Mouse (Mus musculus) hindbrain, embryonic 14.5 days (tissue): ENCODE measurements at regions not wholly inside any gene's neighbourhood (a gene's known extent, or its start where the extent isn't known, plus 50 kb on each side); places are given as distances from the start of the nearest gene placed in this dataset.
A peak's percentile ranks its signal among the peaks of the same experiment; 100 is the strongest.

Experiments used
- ATAC-seq: fragments of 200-750 bp; cut with Nextera tagmentation; 2 replicates; pipeline ENCODE4 v1.8.0; 2017; ENCODE audit warnings: moderate number of reproducible peaks, mild to moderate bottlenecking, moderate TSS enrichment, moderate library complexity; ENCODE audit not compliant: low FRiP score
- DNase-seq: peaks from one replicate; pipeline ENCODE4 v3.0.0-alpha.2; 2015; ENCODE audit warnings: low spot score
- H3K27ac ChIP-seq: fragments of 300-500 bp; sonication (generic); 2 replicates; pipeline ENCODE4 v1.5.1; 2014; ENCODE audit warnings: mild to moderate bottlenecking, moderate library complexity
- H3K27me3 ChIP-seq: fragments of 300-500 bp; sonication (generic); 2 replicates; pipeline ENCODE4 v1.6.1; 2014; ENCODE audit warnings: mild to moderate bottlenecking, low read length, mixed read lengths; ENCODE audit not compliant: control insufficient read depth, insufficient read depth
- H3K36me3 ChIP-seq: fragments of 300-500 bp; sonication (generic); replicated peaks from 2 replicates; pipeline ENCODE4 v1.6.1; 2014; ENCODE audit not compliant: control insufficient read depth, insufficient read depth
- H3K4me1 ChIP-seq: fragments of 300-500 bp; sonication (generic); replicated peaks from 2 replicates; pipeline ENCODE4 v1.6.1; 2014; ENCODE audit warnings: antibody characterized with exemption, low read length, mixed read lengths; ENCODE audit not compliant: control insufficient read depth, insufficient read depth
- H3K4me2 ChIP-seq: fragments of 300-500 bp; sonication (generic); replicated peaks from 2 replicates; pipeline ENCODE4 v1.6.1; 2014; ENCODE audit warnings: mild to moderate bottlenecking, moderate library complexity
- H3K4me3 ChIP-seq: fragments of 300-500 bp; sonication (generic); replicated peaks from 2 replicates; pipeline ENCODE4 v1.5.1; 2014; ENCODE audit warnings: mild to moderate bottlenecking, low read length
- H3K9ac ChIP-seq: fragments of 300-500 bp; sonication (generic); 2 replicates; pipeline ENCODE4 v1.6.1; 2014
- H3K9me3 ChIP-seq: fragments of 300-500 bp; sonication (generic); 2 replicates; pipeline ENCODE4 v1.6.1; 2016; ENCODE audit warnings: low read length; ENCODE audit not compliant: control insufficient read depth
- WGBS: fragments of 180-500 bp; shearing (Covaris S2); extraction: QIAGEN DNeasy Blood & Tissue Kit; methylation state at CpG from one replicate; pipeline ENCODE4 v1.1.7; 2014; 5-methylcytosine and 5-hydroxymethylcytosine counted together

DNA sequence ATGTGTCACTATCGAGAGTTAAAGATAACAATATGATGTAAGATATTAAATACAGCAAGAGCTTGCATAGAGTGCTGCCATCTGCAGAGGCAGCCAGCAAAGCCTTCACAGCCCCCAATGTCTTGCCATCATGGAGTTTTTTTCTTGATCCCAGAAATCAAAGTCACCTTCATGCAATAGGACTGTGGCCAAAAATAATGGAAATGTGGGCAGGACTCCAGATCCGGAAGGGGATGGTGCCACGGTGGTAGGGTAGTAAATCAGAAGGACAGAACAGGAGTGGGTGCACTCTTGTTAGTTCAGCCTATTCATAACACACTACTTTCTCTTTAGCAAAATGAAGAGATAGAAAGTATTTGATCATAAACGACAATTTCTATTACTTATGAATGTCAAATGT lies 145.3 kb downstream of the Cavin4 start:
- DNase-seq (no peak), ATAC-seq (no peak)
- no peaks in the 10 kb centered on the region for H3K36me3 ChIP-seq
- H3K27me3 ChIP-seq: no peaks in the 10 kb centered on the region
- no peaks in the 10 kb centered on the region for H3K9me3 ChIP-seq
- no peak overlapping the region for H3K4me3 ChIP-seq
- no peak overlapping the region for H3K27ac ChIP-seq
- WGBS: 89% methylated on average over 4 of the region's 4 CpGs
- no peak overlapping the region for H3K4me2 ChIP-seq
- H3K9ac ChIP-seq: no peak overlapping the region
- peaks cover 3% of the 10 kb centered on the region for H3K4me1 ChIP-seq

DNA sequence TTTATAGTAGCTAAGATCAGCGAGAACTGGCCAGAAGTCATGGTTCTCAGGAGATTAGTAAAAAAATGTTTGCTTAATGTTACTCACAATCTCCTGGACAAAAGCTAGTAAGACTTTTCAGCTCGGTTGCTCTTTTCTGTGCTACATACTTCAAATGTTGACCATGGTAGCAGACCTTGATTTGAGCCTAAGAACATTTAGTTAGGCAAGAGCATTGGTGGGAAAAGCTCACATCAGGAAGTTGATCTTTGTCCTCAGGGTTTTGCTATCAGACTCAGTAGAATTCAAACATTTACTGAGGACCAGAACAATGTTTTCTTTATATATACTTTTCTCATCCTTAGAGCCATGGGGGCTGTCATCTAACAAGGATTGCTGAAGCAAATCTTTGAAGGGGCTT lies 170.4 kb downstream of the Cavin4 start:
- ATAC-seq (no peak), DNase-seq (no peak)
- no peak overlapping the region for H3K9ac ChIP-seq
- H3K27ac ChIP-seq: no peak overlapping the region
- no peaks in the 10 kb centered on the region for H3K27me3 ChIP-seq
- H3K4me3 ChIP-seq: no peak overlapping the region
- H3K4me1 ChIP-seq: no peaks in the 10 kb centered on the region
- no peaks in the 10 kb centered on the region for H3K36me3 ChIP-seq
- 83% methylated on average over 2 of the region's 2 CpGs for WGBS
- no peak overlapping the region for H3K4me2 ChIP-seq
- no peaks in the 10 kb centered on the region for H3K9me3 ChIP-seq

- Histone ChIP-seq H3K27me3 (no peaks in the 10 kb centered on the region), H3K36me3 (no peaks in the 10 kb centered on the region), H3K4me2 (no peak overlapping the region), H3K9ac (no peak overlapping the region), H3K9me3 (no peaks in the 10 kb centered on the region), H3K4me1 (no peaks in the 10 kb centered on the region; the same call in 1 of the 2 replicates), H3K27ac (no peak overlapping the region), H3K4me3 (no peak overlapping the region)
- DNase-seq: no peak
- 66% methylated on average over 2 of the region's 2 CpGs for WGBS
- peak; percentile 51 for ATAC-seq
Measured at GRCm38 (mm10) chr4:48842777-48843214, 179.5 kb downstream of the Cavin4 start.

- ATAC-seq (no peak), DNase-seq (no peak)
- H3K4me1 ChIP-seq: no peaks in the 10 kb centered on the region
- no peaks in the 10 kb centered on the region for H3K36me3 ChIP-seq
- no peaks in the 10 kb centered on the region for H3K27me3 ChIP-seq
- H3K27ac ChIP-seq: no peak overlapping the region
- no peak overlapping the region for H3K9ac ChIP-seq
- no peak overlapping the region for H3K4me2 ChIP-seq
- WGBS: 84% methylated on average over 2 of the region's 2 CpGs
- no peak overlapping the region for H3K4me3 ChIP-seq
- H3K9me3 ChIP-seq: no peaks in the 10 kb centered on the region
Measured at GRCm38 (mm10) chr4:48871105-48871504, 188.0 kb upstream of the Plppr1 start.

DNA sequence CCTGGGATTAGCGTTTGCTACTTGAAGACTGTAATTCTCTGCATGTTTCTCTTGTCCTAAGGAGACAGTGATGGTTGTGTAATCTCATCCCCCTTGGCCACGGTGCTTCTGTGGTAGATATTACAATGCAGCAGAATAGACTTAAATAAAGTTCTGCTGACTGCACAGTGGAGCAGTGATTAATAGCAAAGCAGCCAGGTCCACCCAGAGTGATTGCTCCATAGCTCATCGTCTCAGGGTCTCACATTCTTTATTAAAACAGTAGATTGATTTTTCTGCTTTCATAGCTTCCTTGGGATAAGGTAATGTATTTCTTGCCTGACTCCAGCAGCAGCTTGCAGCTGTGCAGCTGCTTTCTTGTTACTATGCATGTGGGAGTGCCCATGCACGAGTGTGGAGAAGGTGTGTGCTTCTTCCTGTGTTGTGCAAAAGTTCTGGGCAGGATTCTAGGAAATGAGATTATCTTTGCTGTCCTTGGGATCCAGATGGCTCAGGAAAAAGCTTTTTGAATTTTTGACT lies 169.9 kb upstream of the Plppr1 start:
- H3K4me1 ChIP-seq: no peaks in the 10 kb centered on the region
- no peak for DNase-seq
- no peak overlapping the region for H3K27ac ChIP-seq
- no peak for ATAC-seq
- no peak overlapping the region for H3K9ac ChIP-seq
- H3K4me3 ChIP-seq: no peak overlapping the region
- H3K4me2 ChIP-seq: no peak overlapping the region
- no peaks in the 10 kb centered on the region for H3K27me3 ChIP-seq
- H3K36me3 ChIP-seq: no peaks in the 10 kb centered on the region
- WGBS: 58% methylated on average over 4 of the region's 4 CpGs
- H3K9me3 ChIP-seq: no peaks in the 10 kb centered on the region

DNA sequence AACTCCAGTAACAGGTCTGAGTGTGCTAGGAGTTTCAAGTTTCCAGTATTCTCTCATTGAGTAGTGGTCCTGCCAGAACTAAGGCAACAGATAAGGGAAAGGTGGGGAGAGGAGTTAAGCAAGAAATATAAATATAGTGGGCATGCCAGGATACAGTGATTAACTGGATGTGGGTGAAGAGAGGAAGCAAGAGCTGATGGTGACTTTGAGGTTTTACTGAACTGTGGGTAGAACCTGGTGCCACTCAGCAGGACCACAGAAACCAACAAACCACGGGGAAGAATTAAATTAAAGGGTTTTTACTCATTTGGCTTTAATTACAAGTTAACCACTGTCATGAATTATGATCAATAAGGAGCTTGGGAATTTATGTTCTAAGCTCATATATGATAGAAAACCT lies 154.5 kb upstream of the Plppr1 start:
- Histone ChIP-seq H3K9ac (no peak overlapping the region), H3K27ac (no peak overlapping the region), H3K9me3 (no peaks in the 10 kb centered on the region), H3K4me3 (no peak overlapping the region), H3K4me2 (no peak overlapping the region), H3K27me3 (no peaks in the 10 kb centered on the region), H3K36me3 (no peaks in the 10 kb centered on the region), H3K4me1 (no peaks in the 10 kb centered on the region)
- no peak for ATAC-seq
- 78% methylated on average over 1 of the region's 1 CpGs for WGBS
- no peak for DNase-seq

GRCm38 (mm10) chr4:48905196-48905867 lies 153.7 kb upstream of the Plppr1 start:
- Histone ChIP-seq H3K9me3 (no peaks in the 10 kb centered on the region), H3K27ac (no peak overlapping the region), H3K27me3 (no peaks in the 10 kb centered on the region), H3K9ac (no peak overlapping the region), H3K4me2 (no peak overlapping the region), H3K4me1 (no peaks in the 10 kb centered on the region), H3K4me3 (no peak overlapping the region), H3K36me3 (no peaks in the 10 kb centered on the region)
- no peak for DNase-seq
- 78% methylated on average over 9 of the region's 9 CpGs for WGBS
- ATAC-seq: no peak

GRCm38 (mm10) chr4:48909161-48909560 lies 149.9 kb upstream of the Plppr1 start:
- Histone ChIP-seq H3K4me3 (no peak overlapping the region), H3K9me3 (no peaks in the 10 kb centered on the region), H3K9ac (no peak overlapping the region), H3K36me3 (no peaks in the 10 kb centered on the region), H3K27me3 (no peaks in the 10 kb centered on the region), H3K4me1 (no peaks in the 10 kb centered on the region), H3K27ac (no peak overlapping the region), H3K4me2 (no peak overlapping the region)
- DNase-seq (no peak), ATAC-seq (no peak)
- WGBS: 71% methylated on average over 2 of the region's 2 CpGs

DNA sequence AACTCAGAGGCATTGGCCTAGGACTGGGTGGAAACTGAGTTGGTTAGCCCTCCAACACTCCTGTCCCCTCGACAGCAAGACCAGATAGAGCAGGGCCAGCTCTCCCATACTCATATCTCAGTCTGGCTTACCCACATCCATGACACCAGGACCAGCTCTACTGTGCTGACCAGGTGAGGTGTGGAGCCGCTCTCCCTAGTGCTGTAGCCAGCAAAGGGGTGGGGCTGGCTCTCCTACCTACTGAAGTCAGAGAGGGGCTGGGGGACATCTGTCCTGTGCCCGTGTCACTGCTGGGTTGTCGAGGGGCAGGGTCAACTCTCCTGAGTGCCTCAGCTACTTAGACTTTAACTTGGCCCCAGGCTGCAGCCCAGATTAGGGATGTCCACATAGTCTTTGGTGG lies 145.8 kb upstream of the Plppr1 start:
- Histone ChIP-seq H3K9ac (no peak overlapping the region), H3K27ac (no peak overlapping the region), H3K4me2 (no peak overlapping the region), H3K36me3 (no peaks in the 10 kb centered on the region), H3K4me1 (no peaks in the 10 kb centered on the region), H3K4me3 (no peak overlapping the region), H3K9me3 (no peaks in the 10 kb centered on the region), H3K27me3 (no peaks in the 10 kb centered on the region)
- ATAC-seq (no peak), DNase-seq (no peak)
- WGBS: 80% methylated on average over 4 of the region's 4 CpGs
